Mouse (Mus musculus) ES-Bruce4 (cell line): ENCODE data around the gene Tmbim1. TPM values are rescaled to one million over a fixed set of nuclear protein-coding genes. Genes with fewer than 3 reads are reported as not detected.

Experiments used
- H3K27ac ChIP-seq: 2 replicates; pipeline ENCODE4 v1.5.1; 2012; ENCODE audit warnings: low read length, inconsistent platforms; ENCODE audit not compliant: insufficient read depth
- H3K27me3 ChIP-seq: 2 replicates; pipeline ENCODE4 v1.6.1; 2012; ENCODE audit warnings: mild to moderate bottlenecking, low read length, inconsistent platforms; ENCODE audit not compliant: control insufficient read depth, poor library complexity, insufficient read depth, severe bottlenecking
- H3K36me3 ChIP-seq: 2 replicates; pipeline ENCODE4 v1.6.1; 2012; ENCODE audit warnings: inconsistent platforms, mild to moderate bottlenecking, low read length, moderate library complexity; ENCODE audit not compliant: control insufficient read depth, poor library complexity, insufficient read depth, severe bottlenecking
- H3K4me1 ChIP-seq: one replicate; pipeline ENCODE4 v1.8.1; 2011; ENCODE audit warnings: low read length; ENCODE audit not compliant: control insufficient read depth, insufficient read depth
- H3K4me3 ChIP-seq: 2 replicates; pipeline ENCODE4 v1.5.1; 2011; ENCODE audit warnings: low read depth, mild to moderate bottlenecking, low read length
- H3K9ac ChIP-seq: 2 replicates; pipeline ENCODE4 v1.6.1; 2012; ENCODE audit warnings: low read depth, mild to moderate bottlenecking, inconsistent platforms; ENCODE audit not compliant: poor library complexity, severe bottlenecking
- H3K9me3 ChIP-seq: replicated peaks from 2 replicates; pipeline ENCODE4 v1.6.1; 2012; ENCODE audit warnings: mild to moderate bottlenecking, low read length, inconsistent platforms; ENCODE audit not compliant: control insufficient read depth, poor library complexity, insufficient read depth, severe bottlenecking
- CTCF ChIP-seq: IDR thresholded peaks from one replicate; pipeline ENCODE4 v1.8.1; 2011; ENCODE audit warnings: low read depth, low read length
- EP300 ChIP-seq: IDR thresholded peaks from 2 replicates; pipeline ENCODE4 v1.6.1; 2011; ENCODE audit warnings: low read depth, low read length; ENCODE audit not compliant: insufficient read depth
- POLR2A ChIP-seq: IDR thresholded peaks from one replicate; pipeline ENCODE4 v1.8.1; 2011; ENCODE audit warnings: low read length; ENCODE audit not compliant: insufficient read depth
- polyA plus RNA-seq: library from polyadenylated mRNA; stranded (reverse); fragments of >200 nt; gene quantifications from 2 replicates; pipeline ENCODE4 v1.2.4, GENCODE M21; 2011; ENCODE audit warnings: low read depth; ENCODE audit not compliant: missing spikeins, insufficient read depth, insufficient read length

Gene Tmbim1
- polyA plus RNA-seq, 1 experiment, result 58.8 TPM

- no peaks in the 10 kb centered on the region for H3K27me3 ChIP-seq
- H3K36me3 ChIP-seq, result peaks cover 7% of the 10 kb centered on the region; the same call in 1 of the 2 replicates
- no peaks in the 10 kb centered on the region for H3K9me3 ChIP-seq
- H3K4me1 ChIP-seq, result no peaks in the 10 kb centered on the region
- H3K9ac ChIP-seq, result no peak overlapping the region
- H3K27ac ChIP-seq, result no peak overlapping the region
- TF ChIP-seq POLR2A, result no peak
- TF ChIP-seq CTCF, result no peak
- no peak for TF ChIP-seq EP300
- no peak overlapping the region for H3K4me3 ChIP-seq
Observed at GRCm38 (mm10) chr1:74281372-74281771, 24.1 kb downstream of the Tmbim1 start.

- no peak overlapping the region for H3K4me3 ChIP-seq
- no peaks in the 10 kb centered on the region for H3K9me3 ChIP-seq
- H3K27ac ChIP-seq, result no peak overlapping the region
- TF ChIP-seq POLR2A (no peak), EP300 (no peak)
- H3K9ac ChIP-seq, result no peak overlapping the region
- H3K36me3 ChIP-seq, result peaks cover 7% of the 10 kb centered on the region; the same call in 1 of the 2 replicates
- no peaks in the 10 kb centered on the region for H3K27me3 ChIP-seq
- no peaks in the 10 kb centered on the region for H3K4me1 ChIP-seq
Observed at GRCm38 (mm10) chr1:74280591-74281325, 24.7 kb downstream of the Tmbim1 start.

GRCm38 (mm10) chr1:74278988-74279387 is 26.4 kb downstream of the Tmbim1 start:
- H3K9ac ChIP-seq, result no peak overlapping the region
- H3K27me3 ChIP-seq, result no peaks in the 10 kb centered on the region
- no peaks in the 10 kb centered on the region for H3K4me1 ChIP-seq
- peaks cover 7% of the 10 kb centered on the region; the same call in 1 of the 2 replicates for H3K36me3 ChIP-seq
- H3K27ac ChIP-seq, result no peak overlapping the region
- no peaks in the 10 kb centered on the region for H3K9me3 ChIP-seq
- no peak for TF ChIP-seq EP300
- TF ChIP-seq CTCF, result no peak
- no peak for TF ChIP-seq POLR2A
- no peak overlapping the region for H3K4me3 ChIP-seq

GRCm38 (mm10) chr1:74278538-74278937 is 26.9 kb downstream of the Tmbim1 start, which contains the start of gene Gpbar1:
Gpbar1 (plus strand) TSS chr1:74278550.
- no peak within 1 kb of the TSS for H3K4me3 ChIP-seq
- TF ChIP-seq EP300, result no peak
- TF ChIP-seq POLR2A, result no peak
- no peak for TF ChIP-seq CTCF
- no peaks in the 10 kb centered on the region for H3K4me1 ChIP-seq
- no peak within 1 kb of the TSS for H3K27ac ChIP-seq
- H3K27me3 ChIP-seq, result no peaks in the 10 kb centered on the region
- peaks cover 7% of the 10 kb centered on the region; the same call in 1 of the 2 replicates for H3K36me3 ChIP-seq
- H3K9ac ChIP-seq, result no peak within 1 kb of the TSS
- H3K9me3 ChIP-seq, result no peaks in the 10 kb centered on the region

- no peaks in the 10 kb centered on the region for H3K9me3 ChIP-seq
- TF ChIP-seq POLR2A, result no peak
- no peak for TF ChIP-seq CTCF
- no peak for TF ChIP-seq EP300
- no peak overlapping the region for H3K9ac ChIP-seq
- no peaks in the 10 kb centered on the region for H3K4me1 ChIP-seq
- peaks cover 7% of the 10 kb centered on the region; the same call in 1 of the 2 replicates for H3K36me3 ChIP-seq
- H3K27me3 ChIP-seq, result no peaks in the 10 kb centered on the region
- no peak overlapping the region for H3K4me3 ChIP-seq
- no peak overlapping the region for H3K27ac ChIP-seq
Observed at GRCm38 (mm10) chr1:74277883-74278537, 27.4 kb downstream of the Tmbim1 start.

GRCm38 (mm10) chr1:74277041-74277440 is 28.4 kb downstream of the Tmbim1 start:
- no peak overlapping the region for H3K4me3 ChIP-seq
- H3K4me1 ChIP-seq, result no peaks in the 10 kb centered on the region
- H3K36me3 ChIP-seq, result peaks cover 7% of the 10 kb centered on the region; the same call in 1 of the 2 replicates
- no peaks in the 10 kb centered on the region for H3K9me3 ChIP-seq
- H3K9ac ChIP-seq, result no peak overlapping the region
- TF ChIP-seq CTCF, result no peak
- TF ChIP-seq EP300, result no peak
- no peak for TF ChIP-seq POLR2A
- H3K27ac ChIP-seq, result no peak overlapping the region
- no peaks in the 10 kb centered on the region for H3K27me3 ChIP-seq
